Mouse (Mus musculus) liver, embryonic 14.5 days (tissue): ENCODE measurements around the gene Zfp652. TPM values are rescaled to one million over a fixed set of nuclear protein-coding genes. Genes with fewer than 3 reads are reported as not detected.

Source experiments
- ATAC-seq: fragments of 200-750 bp; cut with Nextera tagmentation; 2 replicates; pipeline ENCODE4 v1.8.0; 2017; ENCODE audit warnings: moderate number of reproducible peaks, mild to moderate bottlenecking, moderate library complexity; ENCODE audit not compliant: insufficient read depth
- DNase-seq, 3 experiments: peaks; one replicate each; pipeline ENCODE4 v3.0.0-alpha.2; 2012 to 2013; ENCODE audit warnings: low read depth in 3 of 3, low spot score in 3 of 3
- H3K27ac ChIP-seq: fragments of 300-500 bp; sonication (generic); 2 replicates; pipeline ENCODE4 v1.5.1; 2014; ENCODE audit warnings: moderate library complexity, mild to moderate bottlenecking, control low read depth, inconsistent platforms
- H3K27me3 ChIP-seq: fragments of 300-500 bp; sonication (generic); 2 replicates; pipeline ENCODE4 v1.6.1; 2014; ENCODE audit warnings: mild to moderate bottlenecking, low read length, moderate library complexity; ENCODE audit not compliant: control insufficient read depth, insufficient read depth
- H3K36me3 ChIP-seq: fragments of 300-500 bp; sonication (generic); replicated peaks from 2 replicates; pipeline ENCODE4 v1.6.1; 2014; ENCODE audit warnings: low read depth; ENCODE audit not compliant: control insufficient read depth, insufficient read depth
- H3K4me1 ChIP-seq, 2 experiments: fragments of 200-500 bp in 1 of 2; fragments of 300-500 bp in 1 of 2; sonication (generic) in 1 of 2; replicated peaks; 2 replicates each; pipeline ENCODE4 v1.6.1; 2012 to 2014; ENCODE audit warnings: antibody characterized with exemption in 1 of 2, inconsistent platforms in 1 of 2, low read length in 1 of 2; ENCODE audit not compliant: control insufficient read depth in 2 of 2, insufficient read depth in 2 of 2
- H3K4me2 ChIP-seq: fragments of 300-500 bp; sonication (generic); 2 replicates; pipeline ENCODE4 v1.6.1; 2014; ENCODE audit warnings: low read depth, mild to moderate bottlenecking, control low read depth, moderate library complexity
- H3K4me3 ChIP-seq, 2 experiments: fragments of 200-500 bp in 1 of 2; fragments of 300-500 bp in 1 of 2; sonication (generic) in 1 of 2; 2 replicates each; pipeline ENCODE4 v1.5.1; 2012 to 2014; ENCODE audit warnings: low read depth in 2 of 2, low read length in 2 of 2, mild to moderate bottlenecking in 2 of 2, control low read depth in 1 of 2, inconsistent platforms in 1 of 2, moderate library complexity in 1 of 2; ENCODE audit not compliant: insufficient read depth in 1 of 2
- H3K9ac ChIP-seq: fragments of 300-500 bp; sonication (generic); replicated peaks from 2 replicates; pipeline ENCODE4 v1.6.1; 2014; ENCODE audit warnings: mild to moderate bottlenecking, control low read depth, moderate library complexity
- H3K9me3 ChIP-seq: fragments of 300-500 bp; sonication (generic); 2 replicates; pipeline ENCODE4 v1.6.1; 2016; ENCODE audit warnings: low read length, mixed read lengths; ENCODE audit not compliant: control insufficient read depth
- CTCF ChIP-seq: IDR thresholded peaks from 2 replicates; pipeline ENCODE4 v1.5.1; 2016; ENCODE audit warnings: antibody characterized with exemption, low read depth, control low read depth
- EP300 ChIP-seq: IDR thresholded peaks from 2 replicates; pipeline ENCODE4 v1.6.1; 2016; ENCODE audit warnings: antibody characterized with exemption, low read depth
- WGBS: fragments of 180-500 bp; shearing (Covaris S2); extraction: QIAGEN DNeasy Blood & Tissue Kit; methylation state at CpG from one replicate; pipeline ENCODE4 v1.1.7; 2014; ENCODE audit not compliant: insufficient replicate concordance; 5-methylcytosine and 5-hydroxymethylcytosine counted together
- polyA plus RNA-seq, 2 experiments: library from polyadenylated mRNA; depleted of rRNA in 1 of 2; stranded (reverse) in 1 of 2; unstranded in 1 of 2; fragments of >200 nt; fragmentation: Nextera tagmentation in 1 of 2; extraction: Ambion mirVana in 1 of 2; gene quantifications; 2 replicates each; pipeline versions ENCODE4 v1.2.1 to v1.2.3; 2012 to 2014

The Zfp652 gene
- polyA plus RNA-seq, 2 experiments = 3.7 to 5.4 TPM

- WGBS = 81% methylated on average over 13 of the region's 13 CpGs
- ATAC-seq = no peak
- Histone ChIP-seq H3K9ac (no peak overlapping the region), H3K27ac (no peak overlapping the region), H3K9me3 (no peaks in the 10 kb centered on the region), H3K36me3 (no peaks in the 10 kb centered on the region), H3K4me1 (peaks cover 19 to 27% of the 10 kb centered on the region in 2 experiments), H3K4me3 (no peak overlapping the region), H3K4me2 (no peak overlapping the region), H3K27me3 (peaks cover 20% of the 10 kb centered on the region)
- DNase-seq = no peak
- TF ChIP-seq CTCF = no peak
- TF ChIP-seq EP300 = no peak
Measured at GRCm38 (mm10) chr11:95791787-95792186, 79.3 kb downstream of the Zfp652 start.

DNA sequence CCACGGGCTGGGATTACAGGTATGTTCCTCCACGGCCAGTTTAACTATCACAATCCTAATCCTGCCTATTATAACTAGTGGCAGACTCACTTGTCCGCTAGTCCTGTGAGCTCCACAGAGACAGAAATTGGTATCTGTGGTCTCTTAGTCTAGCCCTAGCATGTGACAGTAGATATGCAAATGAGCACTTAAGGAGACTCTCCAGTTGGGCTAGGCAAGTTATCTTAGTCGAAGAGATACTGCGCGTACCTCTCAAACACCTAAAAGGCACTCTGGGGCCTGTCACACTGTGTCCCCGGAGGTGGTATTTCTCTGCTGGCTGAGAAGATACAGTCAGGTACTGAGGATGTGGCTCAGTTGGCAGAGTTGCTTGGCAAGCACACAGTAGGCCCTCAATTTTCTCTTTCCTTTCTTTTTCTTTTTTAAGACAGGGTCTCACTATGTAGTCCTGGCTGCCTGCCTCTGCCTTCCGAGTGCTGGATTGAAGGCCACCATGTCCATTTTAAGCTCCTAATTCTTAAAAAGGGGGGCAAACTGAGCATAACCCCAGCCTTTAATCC lies 80.6 kb downstream of the Zfp652 start:
- WGBS = 36% methylated on average over 8 of the region's 8 CpGs
- DNase-seq = peak; percentile 50 to 67 (median 59)
- Histone ChIP-seq H3K27me3 (peaks cover 30% of the 10 kb centered on the region), H3K9me3 (no peaks in the 10 kb centered on the region), H3K27ac (peak overlapping the region; percentile 69), H3K4me1 (peaks cover 19 to 27% of the 10 kb centered on the region in 2 experiments), H3K9ac (peak overlapping the region; percentile 61), H3K4me3 (peak overlapping the region in 1 of 2 experiments; percentile 16; a peak in 1 of 4 replicates), H3K4me2 (peak overlapping the region; percentile 52), H3K36me3 (no peaks in the 10 kb centered on the region)
- ATAC-seq = peak; percentile 88
- no peak for TF ChIP-seq CTCF
- TF ChIP-seq EP300 = peak; percentile 20; the same call in 1 of the 2 replicates

DNA sequence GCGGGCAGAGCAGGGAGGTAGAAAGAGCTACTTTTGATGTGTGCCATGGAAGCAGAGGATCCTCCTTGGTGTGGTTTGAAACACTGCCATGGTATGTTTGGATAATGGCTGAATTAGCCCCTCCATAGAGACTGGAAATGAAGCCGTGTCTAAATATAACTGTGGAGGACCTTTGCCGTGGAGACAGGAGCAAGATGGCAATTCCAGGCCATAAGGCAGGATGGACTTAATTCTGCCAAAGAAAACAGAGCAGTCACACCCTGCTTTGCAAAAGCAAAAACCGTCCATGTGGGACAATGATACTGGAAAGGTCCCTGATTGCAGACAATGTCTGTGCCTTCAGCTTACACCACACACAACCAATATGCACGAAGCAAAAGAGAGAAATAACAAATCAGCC lies 81.7 kb downstream of the Zfp652 start:
- TF ChIP-seq CTCF (no peak), EP300 (no peak)
- H3K4me3 ChIP-seq = no peak overlapping the region
- 64% methylated on average over 5 of the region's 5 CpGs for WGBS
- H3K9ac ChIP-seq = no peak overlapping the region
- ATAC-seq = no peak
- H3K9me3 ChIP-seq = no peaks in the 10 kb centered on the region
- H3K27me3 ChIP-seq = peaks cover 37% of the 10 kb centered on the region
- H3K27ac ChIP-seq = no peak overlapping the region
- H3K4me2 ChIP-seq = no peak overlapping the region
- DNase-seq = no peak
- peaks cover 19 to 27% of the 10 kb centered on the region in 2 experiments for H3K4me1 ChIP-seq
- no peaks in the 10 kb centered on the region for H3K36me3 ChIP-seq

- no peaks in the 10 kb centered on the region for H3K9me3 ChIP-seq
- H3K36me3 ChIP-seq = no peaks in the 10 kb centered on the region
- no peak overlapping the region for H3K27ac ChIP-seq
- peaks cover 26 to 36% of the 10 kb centered on the region in 2 experiments for H3K4me1 ChIP-seq
- peaks cover 37% of the 10 kb centered on the region for H3K27me3 ChIP-seq
- ATAC-seq = no peak
- WGBS = 33% methylated on average over 5 of the region's 5 CpGs
- H3K4me2 ChIP-seq = no peak overlapping the region
- DNase-seq = no peak
- H3K4me3 ChIP-seq = no peak overlapping the region
- no peak for TF ChIP-seq CTCF
- no peak for TF ChIP-seq EP300
- no peak overlapping the region for H3K9ac ChIP-seq
Measured at GRCm38 (mm10) chr11:95795582-95795981, 83.1 kb downstream of the Zfp652 start.

DNA sequence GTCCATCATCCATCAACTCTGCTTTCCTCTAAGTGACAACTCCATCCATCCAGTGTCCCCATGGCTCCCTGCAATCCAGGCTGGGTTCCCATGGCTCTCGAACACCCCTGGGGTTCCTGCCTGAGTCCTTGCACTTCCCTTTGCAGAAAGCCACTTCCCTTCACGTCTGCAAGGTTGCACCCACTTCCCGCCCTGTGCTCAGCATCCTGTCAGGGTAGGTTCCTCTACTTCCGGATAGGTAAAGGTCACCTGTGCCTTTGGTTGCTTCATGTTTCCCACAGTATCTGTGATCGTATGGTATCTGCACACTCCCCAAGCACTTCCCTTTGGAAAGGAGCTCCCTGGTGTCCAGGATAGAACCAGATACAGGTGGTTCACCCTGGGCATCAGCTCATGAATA lies 92.5 kb downstream of the Zfp652 start:
- no peak for DNase-seq
- Histone ChIP-seq H3K4me3 (0 out of 4 replicates have a peak overlapping the region, but pooled peaks of 1 of the 2 experiments have one; percentile 6), H3K9me3 (peaks cover 4% of the 10 kb centered on the region; the same call in 1 of the 2 replicates), H3K36me3 (no peaks in the 10 kb centered on the region), H3K4me1 (peaks cover 80 to 85% of the 10 kb centered on the region in 2 experiments), H3K4me2 (peak overlapping the region; percentile 55), H3K9ac (peak overlapping the region; percentile 66), H3K27ac (peak overlapping the region; percentile 100), H3K27me3 (no peaks in the 10 kb centered on the region)
- no peak for TF ChIP-seq CTCF
- no peak for TF ChIP-seq EP300
- no peak for ATAC-seq
- 51% methylated on average over 5 of the region's 5 CpGs for WGBS
